ENCODE assay signal across 8 mouse cellular contexts in genomic region chr12:111274006-111274405, GRCm38 (mm10). TPM values are rescaled to one million over a fixed set of nuclear protein-coding genes. Genes with fewer than 3 reads are reported as not detected.
DNase-seq lines count a peak whose midpoint lies in the region; ATAC-seq and TF ChIP-seq lines count a peak whose summit lies in the region.

No protein-coding gene starts in this region.

- H3K9ac ChIP-seq in kidney, postnatal 0 days (ENCODE audit: low read depth, low read length), result no peak overlapping the region
- peak overlapping the region; percentile 57 for H3K9ac ChIP-seq in embryonic facial prominence, embryonic 14.5 days (ENCODE audit: low read depth, low read length)
- peak overlapping the region; percentile 66 for H3K9ac ChIP-seq in midbrain, embryonic 16.5 days (ENCODE audit: low read depth, low read length)

- no peak for TF ChIP-seq CTCF in kidney, postnatal 0 days (IDR thresholded peaks at IDR 0.05; ENCODE audit: low read depth)

- 4% methylated on average over 28 of the region's 28 CpGs for WGBS in kidney, postnatal 0 days
- WGBS in embryonic facial prominence, embryonic 14.5 days, result 3% methylated on average over 22 of the region's 28 CpGs
- 4% methylated on average over 28 of the region's 28 CpGs for WGBS in midbrain, embryonic 16.5 days

- H3K4me3 ChIP-seq in kidney, postnatal 0 days (replicated peaks; ENCODE audit: low read depth, low read length), result peak overlapping the region; percentile 30
- H3K4me3 ChIP-seq in embryonic facial prominence, embryonic 14.5 days (ENCODE audit: low read depth, low read length), result peak overlapping the region; percentile 47
- H3K4me3 ChIP-seq in midbrain, embryonic 16.5 days (ENCODE audit: low read depth, low read length), result peak overlapping the region; percentile 49

- no peak overlapping the region for H3K27ac ChIP-seq in kidney, postnatal 0 days
- no peak overlapping the region for H3K27ac ChIP-seq in embryonic facial prominence, embryonic 14.5 days (replicated peaks; ENCODE audit: low read depth, low read length)
- H3K27ac ChIP-seq in midbrain, embryonic 16.5 days (ENCODE audit: low read length), result no peak overlapping the region

- peaks cover 55% of the 10 kb centered on the region for H3K27me3 ChIP-seq in kidney, postnatal 0 days (ENCODE audit: insufficient read depth, low read length)
- H3K27me3 ChIP-seq in embryonic facial prominence, embryonic 14.5 days (replicated peaks; ENCODE audit: control insufficient read depth, insufficient read depth, low read length), result peaks cover 77% of the 10 kb centered on the region
- H3K27me3 ChIP-seq in midbrain, embryonic 16.5 days (ENCODE audit: control insufficient read depth, insufficient read depth, low read depth, low read length), result peaks cover 76% of the 10 kb centered on the region

- peaks cover 15% of the 10 kb centered on the region for H3K4me1 ChIP-seq in kidney, postnatal 0 days (replicated peaks; ENCODE audit: insufficient read depth, low read length)
- peaks cover 13% of the 10 kb centered on the region for H3K4me1 ChIP-seq in embryonic facial prominence, embryonic 14.5 days (ENCODE audit: control insufficient read depth, insufficient read depth, low read length)
- H3K4me1 ChIP-seq in midbrain, embryonic 16.5 days (ENCODE audit: control insufficient read depth, insufficient read depth, low read length), result peaks cover 13% of the 10 kb centered on the region

- DNase-seq in kidney, postnatal 0 days (ENCODE audit: low spot score), result no peak
- no peak for DNase-seq in kidney, postnatal 10 days
- DNase-seq in embryonic facial prominence, embryonic 14.5 days (ENCODE audit: low spot score), result no peak
- DNase-seq in induced T-regulatory cell, adult 2 months (ENCODE audit: low read depth), result peak; percentile 14
- DNase-seq in adrenal gland, postnatal 10 days, result no peak
- DNase-seq in kidney, postnatal 36 days, result no peak
- DNase-seq in frontal cortex, postnatal 36 days (ENCODE audit: low spot score in 2 of 2), result no peak

- no peaks in the 10 kb centered on the region for H3K9me3 ChIP-seq in kidney, postnatal 0 days (replicated peaks; ENCODE audit: low read length)
- peaks cover 7% of the 10 kb centered on the region; the same call in 1 of the 2 replicates for H3K9me3 ChIP-seq in embryonic facial prominence, embryonic 14.5 days (ENCODE audit: control insufficient read depth, low read length)
- H3K9me3 ChIP-seq in midbrain, embryonic 16.5 days (replicated peaks; ENCODE audit: control insufficient read depth, low read length, poor library complexity, severe bottlenecking), result 0 out of 2 replicates have a peak, but pooled peaks cover 1% of the 10 kb centered on the region

- H3K36me3 ChIP-seq in kidney, postnatal 0 days (ENCODE audit: insufficient read depth, low read length), result no peaks in the 10 kb centered on the region
- H3K36me3 ChIP-seq in embryonic facial prominence, embryonic 14.5 days (ENCODE audit: control insufficient read depth, insufficient read depth, low read length), result no peaks in the 10 kb centered on the region
- no peaks in the 10 kb centered on the region for H3K36me3 ChIP-seq in midbrain, embryonic 16.5 days (ENCODE audit: control insufficient read depth, insufficient read depth, low read length)

- peak overlapping the region; percentile 60 for H3K4me2 ChIP-seq in kidney, postnatal 0 days (ENCODE audit: low read length)
- H3K4me2 ChIP-seq in embryonic facial prominence, embryonic 14.5 days (ENCODE audit: low read depth, low read length), result peak overlapping the region; percentile 86
- H3K4me2 ChIP-seq in midbrain, embryonic 16.5 days (ENCODE audit: low read length), result peak overlapping the region; percentile 74

- no peak for ATAC-seq in kidney, postnatal 0 days (replicated peaks; ENCODE audit: low FRiP score, low read depth)
- ATAC-seq in embryonic facial prominence, embryonic 14.5 days (ENCODE audit: low read depth), result no peak
- peak; percentile 34; the same call in 1 of the 2 replicates for ATAC-seq in midbrain, embryonic 16.5 days

RNA-seq across cellular contexts. Expression of gene Amn, which starts 3.1 kb away (rescaled TPM):
- polyA plus RNA-seq in kidney, postnatal 0 days (2015; fragmentation: Nextera tagmentation; extraction: Ambion mirVana), result 123 and 145 TPM in 2 replicates
- 0.34 and 0.50 TPM in 2 replicates for polyA plus RNA-seq in embryonic facial prominence, embryonic 14.5 days (2014; fragmentation: Nextera tagmentation; extraction: Ambion mirVana)
- polyA plus RNA-seq in midbrain, embryonic 16.5 days (2015; fragmentation: Nextera tagmentation; extraction: Ambion mirVana), result 16.4 and 29.5 TPM in 2 replicates
- total RNA-seq in adrenal gland, postnatal 10 days (2021), result under 1 TPM in 1 of 2 experiments, not detected in 1; 0.27 TPM

Comparison
In these comparisons a context has a peak if more than half of its experiments do, and no peak if none do; other contexts are left out.
1. RNA of gene Amn, which starts 3.1 kb away (polyA plus RNA-seq): 123 to 145 TPM in kidney, postnatal 0 days and 16.4 to 29.5 TPM in midbrain, embryonic 16.5 days; 0.34 to 0.50 TPM in embryonic facial prominence, embryonic 14.5 days; every median in the first group is over 10 times any median in the second.
2. Peak in every context shown above with its lines, with median percentiles within 50 percentile points of each other: H3K4me2 ChIP-seq and H3K4me3 ChIP-seq.